Mouse (Mus musculus): ENCODE data around the gene Epha1.

Epha1 gene

GRCm38 (mm10) chr6:42395960-42396809 lies 23.1 kb upstream of the Epha1 start:
- H3K27me3 ChIP-seq (ENCODE audit: insufficient read depth, low read length) = peaks cover 7% of the 10 kb centered on the region
- H3K4me1 ChIP-seq (replicated peaks; ENCODE audit: low read depth, low read length) = no peaks in the 10 kb centered on the region
- H3K36me3 ChIP-seq (ENCODE audit: insufficient read depth, low read length) = no peaks in the 10 kb centered on the region
- no peak overlapping the region for H3K4me3 ChIP-seq (replicated peaks; ENCODE audit: low read length)
- no peaks in the 10 kb centered on the region for H3K9me3 ChIP-seq (ENCODE audit: low read length)
- TF ChIP-seq NANOG (IDR thresholded peaks at IDR 0.05; ENCODE audit: borderline replicate concordance, low read length) = no peak
- TF ChIP-seq CTCF (conservative IDR thresholded peaks at IDR 0.05; ENCODE audit: low read length) = no peak
- TF ChIP-seq POU5F1 (IDR thresholded peaks at IDR 0.05; ENCODE audit: borderline replicate concordance, low read length) = no peak

- H3K36me3 ChIP-seq (ENCODE audit: insufficient read depth, low read length) = no peaks in the 10 kb centered on the region
- TF ChIP-seq POU5F1 (IDR thresholded peaks at IDR 0.05; ENCODE audit: borderline replicate concordance, low read length) = no peak
- no peak for TF ChIP-seq NANOG (IDR thresholded peaks at IDR 0.05; ENCODE audit: borderline replicate concordance, low read length)
- no peak for TF ChIP-seq CTCF (conservative IDR thresholded peaks at IDR 0.05; ENCODE audit: low read length)
These were observed 18.8 kb upstream of the Epha1 start for GRCm38 (mm10) chr6:42391796-42392330.

GRCm38 (mm10) chr6:42385635-42386034 lies 12.6 kb upstream of the Epha1 start:
- peaks cover 73% of the 10 kb centered on the region for H3K27me3 ChIP-seq (ENCODE audit: insufficient read depth, low read length)
- peaks cover 4% of the 10 kb centered on the region; the same call in 1 of the 2 replicates for H3K9me3 ChIP-seq (ENCODE audit: low read length)
- H3K4me1 ChIP-seq (replicated peaks; ENCODE audit: low read depth, low read length) = peaks cover 12% of the 10 kb centered on the region
- no peaks in the 10 kb centered on the region for H3K36me3 ChIP-seq (ENCODE audit: insufficient read depth, low read length)
- TF ChIP-seq CTCF (conservative IDR thresholded peaks at IDR 0.05; ENCODE audit: low read length) (no peak), POU5F1 (IDR thresholded peaks at IDR 0.05; ENCODE audit: borderline replicate concordance, low read length) (no peak), NANOG (IDR thresholded peaks at IDR 0.05; ENCODE audit: borderline replicate concordance, low read length) (no peak)
- H3K4me3 ChIP-seq (replicated peaks; ENCODE audit: low read length) = no peak overlapping the region

More at GRCm38 (mm10) chr6:42391796-42392330, 18.8 kb upstream of the Epha1 start:
- Histone ChIP-seq H3K4me1 (replicated peaks; ENCODE audit: low read depth, low read length) (no peaks in the 10 kb centered on the region), H3K9me3 (ENCODE audit: low read length) (no peaks in the 10 kb centered on the region), H3K4me3 (replicated peaks; ENCODE audit: low read length) (no peak overlapping the region), H3K27me3 (ENCODE audit: insufficient read depth, low read length) (peaks cover 29% of the 10 kb centered on the region)

GRCm38 (mm10) chr6:42383360-42383759 lies 10.3 kb upstream of the Epha1 start:
- peaks cover 77% of the 10 kb centered on the region for H3K27me3 ChIP-seq (ENCODE audit: insufficient read depth, low read length)
- no peaks in the 10 kb centered on the region for H3K36me3 ChIP-seq (ENCODE audit: insufficient read depth, low read length)
- H3K4me1 ChIP-seq (replicated peaks; ENCODE audit: low read depth, low read length) = peaks cover 24% of the 10 kb centered on the region
- H3K4me3 ChIP-seq (replicated peaks; ENCODE audit: low read length) = no peak overlapping the region
- no peak for TF ChIP-seq CTCF (conservative IDR thresholded peaks at IDR 0.05; ENCODE audit: low read length)
- TF ChIP-seq NANOG (IDR thresholded peaks at IDR 0.05; ENCODE audit: borderline replicate concordance, low read length) = no peak
- TF ChIP-seq POU5F1 (IDR thresholded peaks at IDR 0.05; ENCODE audit: borderline replicate concordance, low read length) = no peak
- H3K9me3 ChIP-seq (ENCODE audit: low read length) = peaks cover 4% of the 10 kb centered on the region; the same call in 1 of the 2 replicates

GRCm38 (mm10) chr6:42381916-42382381 lies 8.9 kb upstream of the Epha1 start:
- Histone ChIP-seq H3K27me3 (ENCODE audit: insufficient read depth, low read length) (peaks cover 79% of the 10 kb centered on the region), H3K4me3 (replicated peaks; ENCODE audit: low read length) (no peak overlapping the region), H3K36me3 (ENCODE audit: insufficient read depth, low read length) (no peaks in the 10 kb centered on the region), H3K9me3 (ENCODE audit: low read length) (peaks cover 4% of the 10 kb centered on the region; the same call in 1 of the 2 replicates), H3K4me1 (replicated peaks; ENCODE audit: low read depth, low read length) (peaks cover 24% of the 10 kb centered on the region)
- no peak for TF ChIP-seq CTCF (conservative IDR thresholded peaks at IDR 0.05; ENCODE audit: low read length)
- no peak for TF ChIP-seq POU5F1 (IDR thresholded peaks at IDR 0.05; ENCODE audit: borderline replicate concordance, low read length)
- TF ChIP-seq NANOG (IDR thresholded peaks at IDR 0.05; ENCODE audit: borderline replicate concordance, low read length) = no peak

GRCm38 (mm10) chr6:42381221-42381620 lies 8.2 kb upstream of the Epha1 start:
- no peak for TF ChIP-seq NANOG (IDR thresholded peaks at IDR 0.05; ENCODE audit: borderline replicate concordance, low read length)
- Histone ChIP-seq H3K4me1 (replicated peaks; ENCODE audit: low read depth, low read length) (peaks cover 24% of the 10 kb centered on the region), H3K27me3 (ENCODE audit: insufficient read depth, low read length) (peaks cover 81% of the 10 kb centered on the region), H3K4me3 (replicated peaks; ENCODE audit: low read length) (no peak overlapping the region), H3K9me3 (ENCODE audit: low read length) (peaks cover 4% of the 10 kb centered on the region; the same call in 1 of the 2 replicates), H3K36me3 (ENCODE audit: insufficient read depth, low read length) (no peaks in the 10 kb centered on the region)

- Histone ChIP-seq H3K27me3 (ENCODE audit: insufficient read depth, low read length) (peaks cover 86% of the 10 kb centered on the region), H3K4me3 (replicated peaks; ENCODE audit: low read length) (no peak overlapping the region), H3K4me1 (replicated peaks; ENCODE audit: low read depth, low read length) (peaks cover 24% of the 10 kb centered on the region), H3K9me3 (ENCODE audit: low read length) (peaks cover 4% of the 10 kb centered on the region; the same call in 1 of the 2 replicates), H3K36me3 (ENCODE audit: insufficient read depth, low read length) (no peaks in the 10 kb centered on the region)
- TF ChIP-seq POU5F1 (IDR thresholded peaks at IDR 0.05; ENCODE audit: borderline replicate concordance, low read length) = peak; percentile 57; the same call in 1 of the 2 replicates
- peak; percentile 93 for TF ChIP-seq NANOG (IDR thresholded peaks at IDR 0.05; ENCODE audit: borderline replicate concordance, low read length)
- TF ChIP-seq CTCF (conservative IDR thresholded peaks at IDR 0.05; ENCODE audit: low read length) = peak; percentile 96
These were observed 7.5 kb upstream of the Epha1 start for GRCm38 (mm10) chr6:42380416-42381144.

- Histone ChIP-seq H3K4me1 (replicated peaks; ENCODE audit: low read depth, low read length) (peaks cover 24% of the 10 kb centered on the region), H3K9me3 (ENCODE audit: low read length) (peaks cover 4% of the 10 kb centered on the region; the same call in 1 of the 2 replicates), H3K36me3 (ENCODE audit: insufficient read depth, low read length) (no peaks in the 10 kb centered on the region), H3K27me3 (ENCODE audit: insufficient read depth, low read length) (peaks cover 87% of the 10 kb centered on the region), H3K4me3 (replicated peaks; ENCODE audit: low read length) (no peak overlapping the region)
- TF ChIP-seq POU5F1 (IDR thresholded peaks at IDR 0.05; ENCODE audit: borderline replicate concordance, low read length) (no peak), CTCF (conservative IDR thresholded peaks at IDR 0.05; ENCODE audit: low read length) (no peak), NANOG (IDR thresholded peaks at IDR 0.05; ENCODE audit: borderline replicate concordance, low read length) (no peak)
These were observed 6.5 kb upstream of the Epha1 start for GRCm38 (mm10) chr6:42379551-42379950.

All from E14TG2a.4 (cell line).